Mouse (Mus musculus) hematopoietic stem cell, adult 5-6 weeks (primary cell): ENCODE results near the gene Rcn1. TPM values are rescaled to one million over a fixed set of nuclear protein-coding genes. Genes with fewer than 3 reads are reported as not detected.

Experiments used
- ATAC-seq, 2 experiments: fragments of 125-278 bp in 1 of 2; replicated peaks in 1 of 2; 2 replicates each; pipeline ENCODE4 v1.8.0; 2016 to 2017; ENCODE audit warnings: inconsistent platforms in 2 of 2, mild to moderate bottlenecking in 2 of 2, moderate number of reproducible peaks in 2 of 2, low read depth in 1 of 2, moderate TSS enrichment in 1 of 2; ENCODE audit not compliant: low FRiP score in 2 of 2, poor library complexity in 2 of 2, severe bottlenecking in 2 of 2, insufficient read depth in 1 of 2, low TSS enrichment in 1 of 2
- total RNA-seq: library from RNA; stranded (forward); fragments of 172-1452, 232-1000 nt; gene quantifications from 2 replicates; pipeline ENCODE4 v1.2.3, GENCODE M21; 2017

Gene Rcn1
- total RNA-seq, 1 experiment from 2014 or later: 71.8 TPM

- ATAC-seq: no peak
Measured at GRCm38 (mm10) chr2:105372727-105373126, 26.4 kb downstream of the Rcn1 start.

DNA sequence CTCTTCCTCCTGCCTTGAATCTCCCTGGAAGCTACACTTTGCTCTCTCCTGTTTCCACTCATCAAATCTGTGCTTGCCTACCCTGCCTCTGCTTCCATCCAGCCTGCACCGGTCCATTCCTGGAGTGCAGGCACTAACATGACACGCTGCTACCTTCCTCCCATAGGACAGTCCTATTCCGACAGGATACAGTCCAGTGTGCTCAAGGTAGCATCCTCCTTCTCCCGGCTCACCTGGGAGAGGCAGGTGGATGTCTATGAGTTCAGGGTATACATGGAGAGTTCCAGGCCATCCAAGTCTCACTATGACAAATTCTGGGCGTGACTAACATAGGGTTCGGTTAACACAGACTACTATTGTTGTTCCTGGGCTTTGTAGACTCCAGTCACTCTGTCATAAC is 27.0 kb downstream of the Rcn1 start:
- ATAC-seq: no peak

- ATAC-seq: no peak
Measured at GRCm38 (mm10) chr2:105370698-105371097, 28.4 kb downstream of the Rcn1 start.

DNA sequence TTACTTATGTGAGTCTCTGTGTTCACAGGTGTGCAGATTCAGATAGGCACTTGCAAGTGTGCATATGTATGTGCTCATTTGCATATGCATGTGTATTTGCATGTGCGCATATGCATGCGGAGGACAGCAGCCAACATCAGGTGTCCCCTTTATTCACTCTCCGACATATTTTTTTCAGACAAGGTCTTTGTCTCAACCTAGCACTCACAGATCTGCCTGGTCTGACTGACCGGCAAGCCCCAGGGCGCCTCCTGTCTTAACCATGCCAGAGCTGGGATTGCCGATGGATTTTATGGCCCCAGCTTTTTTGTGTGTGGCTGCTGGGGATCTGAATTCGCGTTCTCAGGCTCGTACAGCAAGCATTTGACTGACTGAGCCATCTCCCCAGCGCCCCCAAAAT is 28.9 kb downstream of the Rcn1 start:
- no peak for ATAC-seq

DNA sequence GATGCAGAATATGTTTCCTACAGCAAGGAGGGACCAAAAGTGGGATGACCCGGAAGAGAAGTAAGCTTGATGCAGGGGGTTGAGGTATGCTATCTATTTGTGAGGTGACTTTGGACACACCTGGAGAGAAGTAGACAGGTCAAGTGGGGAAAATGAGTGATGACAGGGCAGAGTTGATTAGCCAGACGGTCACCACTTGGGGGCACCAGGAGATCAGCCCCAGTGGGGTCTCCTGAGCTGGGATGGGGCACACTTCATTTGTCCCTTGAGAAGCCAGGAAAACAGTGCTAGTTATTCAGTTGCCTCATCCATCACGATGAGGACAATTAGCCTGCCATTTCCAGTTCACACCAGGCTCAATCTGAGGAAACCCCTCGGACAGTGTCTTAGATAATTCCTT is 31.5 kb downstream of the Rcn1 start:
- ATAC-seq: peak in 1 of 2 experiments; percentile 48; a peak in 2 of 4 replicates

- ATAC-seq: no peak
Measured at GRCm38 (mm10) chr2:105358040-105358439, 41.1 kb downstream of the Rcn1 start.

DNA sequence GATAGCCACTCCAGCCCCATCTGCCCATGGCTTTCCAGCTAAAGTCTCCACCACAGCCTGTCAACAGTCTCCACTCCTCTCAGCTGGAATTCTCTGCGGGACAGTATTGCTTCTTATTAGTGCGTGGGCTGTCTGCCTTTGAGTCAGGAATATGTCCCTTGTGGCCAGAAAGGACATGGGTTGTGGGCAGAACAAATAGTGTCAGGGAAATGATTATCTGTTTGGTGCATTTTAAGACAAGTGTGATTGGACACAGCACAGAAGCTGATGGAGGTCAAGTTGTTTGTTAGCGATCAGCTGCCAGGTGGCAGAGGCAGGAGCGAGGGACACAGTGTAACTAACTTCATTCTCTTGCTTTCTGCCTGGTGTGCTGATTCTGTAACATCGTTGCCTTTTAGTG is 42.3 kb downstream of the Rcn1 start:
- ATAC-seq: no peak

DNA sequence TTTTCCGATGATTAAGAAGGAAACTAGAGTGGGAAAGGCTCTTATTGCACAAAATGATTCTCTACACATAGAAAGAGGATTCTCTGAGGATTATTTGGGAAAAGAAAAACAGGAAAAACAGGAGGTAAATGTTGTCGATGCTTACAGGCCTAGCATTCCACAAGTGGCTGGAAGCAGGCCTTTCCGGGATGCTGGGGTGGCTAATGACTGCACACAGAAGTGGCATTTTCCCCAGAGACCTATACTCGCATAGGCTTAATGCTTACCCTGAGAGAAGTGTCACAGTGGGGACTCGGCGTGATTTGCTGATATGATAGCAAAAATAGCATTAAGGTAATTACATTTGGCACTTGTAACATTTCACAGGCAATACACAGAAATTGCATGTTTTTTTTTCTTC is 50.2 kb downstream of the Rcn1 start:
- ATAC-seq: no peak

DNA sequence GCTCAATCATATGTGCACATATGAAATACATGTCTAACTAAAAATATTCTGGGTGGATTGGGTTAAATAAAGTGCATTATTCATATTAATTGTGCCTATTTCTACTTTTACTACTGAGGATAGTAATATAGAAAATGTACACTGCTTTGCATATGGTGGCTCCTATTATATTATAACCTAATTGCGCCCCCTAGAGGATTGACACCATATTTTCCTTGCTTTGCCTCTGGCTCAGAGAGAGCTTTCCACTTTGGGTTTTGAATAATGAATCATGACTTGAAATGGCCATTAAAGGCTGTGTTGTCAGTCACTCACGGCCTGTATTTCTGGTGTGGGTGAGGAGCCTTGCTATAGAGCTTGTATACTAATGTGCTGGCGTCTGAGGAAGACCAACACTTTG is 59.1 kb downstream of the Rcn1 start:
- peak; percentile 38 to 63; a peak in 2 of 4 replicates for ATAC-seq

- ATAC-seq: no peak
Measured at GRCm38 (mm10) chr2:105337171-105337875, 61.8 kb downstream of the Rcn1 start.

DNA sequence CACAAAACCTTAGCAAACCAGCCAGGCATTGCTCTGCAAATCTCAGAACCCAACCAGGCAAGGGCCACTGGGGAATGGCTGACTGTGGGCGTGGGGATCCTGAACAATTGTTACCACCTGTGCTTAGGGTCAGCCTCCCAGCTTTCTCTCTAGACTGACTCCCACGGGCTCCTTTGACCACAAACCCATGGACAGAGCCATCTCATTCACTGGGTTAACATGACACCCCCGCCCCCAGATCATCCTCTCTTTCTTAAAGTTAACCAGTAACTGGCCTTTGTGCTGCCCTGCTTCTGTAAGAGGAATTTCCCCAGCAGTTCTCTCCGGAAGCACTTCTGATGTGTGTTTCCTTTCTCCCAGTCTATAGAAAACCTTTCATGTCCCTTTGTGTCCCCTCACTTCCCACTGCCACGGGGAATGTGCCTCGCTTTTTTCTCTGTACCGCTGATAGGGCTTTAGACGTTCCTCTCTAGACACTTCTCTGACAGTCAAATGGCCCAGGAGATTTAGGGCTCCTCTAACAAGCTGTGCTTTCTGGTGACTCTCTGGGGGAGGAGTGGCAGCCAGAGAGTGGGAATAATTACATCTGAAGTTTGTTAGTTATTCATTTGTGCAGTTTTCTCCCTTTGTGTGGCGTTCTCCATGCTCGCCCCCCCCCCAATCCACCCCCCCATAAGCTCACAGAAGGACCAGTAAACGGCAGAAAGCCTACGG is 62.6 kb downstream of the Rcn1 start:
- no peak for ATAC-seq

Other genes starting within 250 kb of the Rcn1 start
- gene Them7, start 175.0 kb downstream of the Rcn1 start, total RNA-seq: 5.4 and 5.6 TPM in 2 replicates